Mouse (Mus musculus): ENCODE results near the gene Meltf.
"Not testable (repeated sequence)": the region's sequence is repeated elsewhere in the genome, so short reads cannot be mapped to it uniquely, and the experiment has no call there.

The Meltf gene

GRCm38 (mm10) chr16:31935091-31935979 is 56.7 kb downstream of the Meltf start:
- DNase-seq: peak; percentile 96

DNA sequence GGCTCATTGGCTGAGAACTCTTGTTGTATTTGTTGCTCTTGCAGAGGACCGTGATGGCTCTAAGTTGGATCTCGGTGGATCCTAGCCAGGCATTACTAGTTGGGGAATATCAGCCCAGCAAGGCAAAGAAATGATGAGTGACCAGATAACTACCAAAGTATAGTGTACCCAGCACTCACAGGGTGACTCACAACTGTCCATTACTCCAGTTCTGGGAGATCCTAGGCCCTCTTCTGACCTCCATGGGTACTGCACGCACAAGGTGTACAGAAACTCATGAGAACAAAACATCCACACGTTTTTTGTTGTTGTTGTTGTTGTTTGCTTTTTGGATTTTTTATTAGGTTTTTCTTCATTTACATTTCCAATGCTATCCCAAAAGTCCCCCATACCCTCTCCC is 58.0 kb downstream of the Meltf start:
- DNase-seq: no peak

- peak; percentile 93 for DNase-seq
Measured at GRCm38 (mm10) chr16:31938856-31939255, 60.2 kb downstream of the Meltf start.

DNA sequence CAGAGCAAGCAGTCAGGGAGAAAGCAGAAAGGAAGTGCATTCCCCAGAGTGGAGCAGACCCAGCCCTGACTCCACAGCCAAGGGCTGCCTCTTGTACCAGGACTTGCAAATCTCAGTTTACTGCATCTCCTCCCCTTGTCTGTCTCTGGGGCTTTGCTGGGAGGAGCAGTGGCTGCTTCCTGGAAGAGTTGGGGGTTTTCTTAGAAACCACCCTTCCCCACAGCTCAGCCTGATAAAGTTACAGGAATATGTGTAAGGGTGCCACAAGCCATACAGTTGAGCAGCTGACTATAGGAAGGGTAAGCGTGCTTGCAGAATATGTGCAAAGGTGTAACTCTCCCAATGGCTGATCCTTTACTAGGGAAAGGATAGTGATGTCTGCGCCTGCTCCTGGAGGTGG is 62.0 kb downstream of the Meltf start:
- no peak for DNase-seq

- peak; percentile 96 for DNase-seq
Measured at GRCm38 (mm10) chr16:31943980-31944379, 65.4 kb downstream of the Meltf start.

- DNase-seq: peak; percentile 92
Measured at GRCm38 (mm10) chr16:31944698-31945255, 66.2 kb downstream of the Meltf start.

- DNase-seq: peak; percentile 91
Measured at GRCm38 (mm10) chr16:31945372-31945771, 66.8 kb downstream of the Meltf start.

DNA sequence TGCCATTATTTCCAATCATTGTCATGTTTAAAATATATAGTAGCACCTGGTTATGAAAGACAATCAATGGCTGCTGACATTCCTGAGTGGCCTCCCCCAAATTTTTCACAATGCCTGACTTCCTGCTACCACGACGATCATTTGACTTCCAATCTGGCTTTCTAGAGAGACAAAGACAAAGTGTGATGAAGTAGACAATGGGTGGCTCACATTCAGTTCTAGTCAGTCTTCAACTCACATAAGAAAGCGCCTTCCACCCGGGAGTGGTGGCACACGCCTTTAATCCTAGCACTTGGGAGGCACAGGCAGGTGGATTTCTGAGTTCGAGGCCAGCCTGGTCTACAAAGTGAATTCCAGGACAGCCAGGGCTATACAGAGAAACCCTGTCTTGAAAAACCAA is 67.4 kb downstream of the Meltf start:
- DNase-seq: not testable (repeated sequence)

- DNase-seq: no peak
Measured at GRCm38 (mm10) chr16:31947333-31947732, 68.7 kb downstream of the Meltf start.

GRCm38 (mm10) chr16:31947901-31948316 is 69.3 kb downstream of the Meltf start:
- DNase-seq: no peak

GRCm38 (mm10) chr16:31948345-31948774 is 69.8 kb downstream of the Meltf start, which contains the start of the genes 0610012G03Rik and Ncbp2:
Gene 0610012G03Rik, minus strand, starts transcription at chr16:31948494.
Gene Ncbp2, plus strand, starts transcription at chr16:31948513.
- peak; percentile 99 for DNase-seq
